Mouse (Mus musculus): ENCODE measurements around the gene Tada2a.

Tada2a gene

DNA sequence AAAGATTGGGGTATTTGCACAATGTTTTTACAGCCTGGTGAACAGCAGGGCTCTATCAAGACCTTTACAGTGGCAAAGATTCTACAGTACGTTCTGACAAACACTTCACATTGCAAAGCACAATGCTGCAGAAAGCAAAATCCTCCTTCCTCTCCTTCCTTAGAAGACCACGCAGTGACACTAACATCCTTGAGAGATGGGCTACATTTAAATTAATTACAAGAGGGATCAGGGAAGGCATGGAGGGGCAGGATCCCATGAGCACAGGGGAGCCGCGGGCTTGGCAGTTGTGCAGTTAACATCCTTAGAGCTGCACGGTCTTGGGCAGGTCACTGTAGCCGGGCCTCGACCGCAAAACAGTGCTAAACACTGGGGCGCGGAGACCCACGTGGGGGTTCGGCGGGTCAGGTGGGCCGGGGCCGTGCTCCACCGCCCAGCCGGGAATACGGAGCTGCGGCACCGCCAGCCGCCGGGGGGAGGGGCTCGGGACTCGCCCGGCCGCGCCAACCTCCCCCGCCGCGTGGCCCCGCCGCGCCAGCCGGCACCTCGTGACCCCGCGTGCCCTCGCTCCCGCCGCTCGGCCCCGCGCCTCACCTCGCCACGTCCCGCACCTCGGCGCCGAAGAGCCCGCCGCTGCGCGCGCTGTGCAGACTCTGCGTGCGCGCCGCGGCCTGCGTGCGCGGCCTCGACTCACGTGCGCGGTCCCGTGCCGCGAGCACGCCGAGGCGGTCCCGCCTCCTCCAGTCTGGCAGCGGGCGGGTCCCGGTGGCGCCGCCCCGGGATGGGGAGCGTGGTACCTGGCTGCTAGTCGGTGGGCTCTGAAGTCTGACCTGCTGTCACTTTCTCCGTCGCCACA lies at the start of gene Tada2a, which contains the start of gene Acaca:
Gene Tada2a (minus strand): TSS at position 658 of the 856 bp plus-strand sequence.
Gene Acaca (plus strand): TSS at position 730 of the 856 bp plus-strand sequence.
- DNase-seq (ENCODE audit: extremely low read depth, low read depth, low spot score), result no peak

DNA sequence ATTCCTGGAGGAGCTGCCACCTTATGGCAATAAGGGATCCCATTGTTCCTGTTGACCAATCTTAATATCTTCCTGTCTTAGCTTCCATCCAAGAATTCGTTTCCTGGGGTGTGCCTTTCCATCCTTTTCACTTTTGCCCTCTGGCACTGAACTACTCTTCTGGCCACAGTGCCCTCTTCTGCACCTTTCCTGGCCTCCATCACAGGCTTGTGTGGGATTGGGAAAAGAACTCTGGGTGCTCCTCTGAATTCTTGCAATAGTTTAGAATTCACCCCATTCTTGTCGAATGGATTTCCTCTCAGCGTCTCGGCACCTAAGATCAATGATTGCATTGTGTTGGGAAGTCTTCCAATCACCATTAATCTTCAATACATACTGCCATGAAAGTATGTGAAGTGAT lies 49.2 kb upstream of the Tada2a start:
- DNase-seq (ENCODE audit: extremely low read depth, low read depth, low spot score), result no peak

DNA sequence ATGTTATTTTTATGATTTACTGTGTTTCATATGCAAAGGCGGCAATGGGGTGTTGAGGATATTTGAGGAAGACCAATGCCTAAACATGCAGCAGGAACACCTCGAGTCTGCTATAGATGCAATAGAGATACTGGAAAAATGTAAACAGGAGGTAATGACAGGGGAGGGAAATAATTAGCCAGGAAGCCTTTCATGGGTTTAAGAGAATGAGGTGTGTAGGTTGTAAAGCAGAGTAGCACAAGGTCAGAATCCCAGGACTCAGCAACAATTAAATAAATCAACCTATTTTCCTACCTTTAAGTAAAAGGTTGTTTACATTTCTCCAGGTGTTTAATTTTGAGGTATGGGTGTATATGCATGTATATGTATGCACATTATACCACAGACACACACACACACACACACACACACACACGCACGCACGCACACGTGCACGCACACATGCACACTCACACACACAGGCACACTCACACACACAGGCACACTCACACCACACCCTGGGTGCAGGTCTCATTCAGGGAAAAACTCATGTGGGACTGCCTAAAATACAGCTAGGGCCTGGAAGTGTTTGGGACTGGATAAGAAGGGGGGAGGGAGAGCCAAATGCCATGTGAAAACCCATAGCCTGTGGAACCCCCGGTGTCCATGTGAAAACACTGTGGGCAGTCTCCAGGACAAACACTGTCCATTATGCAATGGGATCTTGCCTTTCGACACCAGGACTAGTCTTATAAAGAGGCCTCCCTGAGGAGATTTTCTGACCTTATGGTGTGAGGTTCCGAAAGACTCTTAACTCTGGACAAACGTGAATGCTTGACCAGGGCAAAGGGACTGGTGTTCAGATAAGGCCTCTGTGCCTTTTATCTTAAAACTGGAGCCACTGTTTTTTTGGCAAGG lies 43.4 kb upstream of the Tada2a start:
- DNase-seq (ENCODE audit: extremely low read depth, low read depth, low spot score), result no peak

DNA sequence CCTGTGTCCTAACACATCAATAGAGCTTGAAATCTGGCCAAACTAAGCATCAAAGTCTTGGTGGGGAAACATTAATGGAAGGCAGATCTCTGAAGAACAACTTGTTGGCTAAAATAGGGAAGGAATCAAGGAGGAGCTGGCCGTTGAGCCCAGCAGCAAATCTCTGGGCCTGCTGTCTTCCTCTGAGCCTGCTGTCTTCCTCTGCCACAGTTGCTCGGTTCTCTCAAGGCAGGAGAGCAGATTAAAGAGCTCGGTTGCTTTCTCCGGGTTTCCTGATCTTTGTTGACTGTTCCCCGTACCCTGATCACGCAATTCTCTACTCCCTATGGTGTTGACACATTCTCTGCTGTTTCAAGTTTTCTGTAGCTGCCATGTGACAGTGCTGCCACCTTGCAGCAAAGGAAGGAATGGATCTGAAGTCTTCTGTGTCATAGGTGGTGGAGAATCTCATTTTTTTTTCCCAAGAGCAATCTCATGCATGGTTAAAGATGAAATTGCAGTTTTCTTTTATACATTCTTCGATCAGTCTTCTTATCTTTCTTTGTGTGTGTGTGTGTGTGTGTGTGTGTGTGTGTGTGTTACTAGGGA lies 39.4 kb upstream of the Tada2a start:
- no peak for DNase-seq (ENCODE audit: extremely low read depth, low read depth, low spot score)

DNA sequence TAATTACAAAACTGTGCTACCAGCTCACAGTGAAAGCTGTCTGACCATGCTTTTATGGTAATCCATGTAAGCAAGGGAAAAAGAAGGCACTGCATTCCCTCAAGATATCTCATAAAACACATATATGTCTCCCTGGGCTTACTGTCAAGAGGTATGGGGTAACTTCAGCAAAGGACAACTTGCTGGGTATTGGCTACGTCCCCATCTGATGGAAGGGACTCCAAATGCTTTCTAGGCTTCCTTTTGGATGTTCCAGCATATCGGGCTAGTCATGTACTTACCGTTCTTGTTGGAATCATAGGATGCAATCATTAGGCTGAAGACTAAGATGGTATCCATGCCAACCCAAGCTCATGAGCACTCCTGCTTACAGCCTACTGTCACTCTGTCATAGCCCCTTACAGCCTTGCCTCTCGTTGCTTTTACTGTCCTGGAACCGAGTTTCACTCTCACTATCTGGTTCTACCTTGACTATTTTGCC lies 37.7 kb upstream of the Tada2a start, which contains the start of gene Gm11437:
Gene Gm11437 (minus strand): TSS at position 431 of the 481 bp plus-strand sequence.
- peak; percentile 97 for DNase-seq (ENCODE audit: extremely low read depth, low read depth, low spot score)

DNA sequence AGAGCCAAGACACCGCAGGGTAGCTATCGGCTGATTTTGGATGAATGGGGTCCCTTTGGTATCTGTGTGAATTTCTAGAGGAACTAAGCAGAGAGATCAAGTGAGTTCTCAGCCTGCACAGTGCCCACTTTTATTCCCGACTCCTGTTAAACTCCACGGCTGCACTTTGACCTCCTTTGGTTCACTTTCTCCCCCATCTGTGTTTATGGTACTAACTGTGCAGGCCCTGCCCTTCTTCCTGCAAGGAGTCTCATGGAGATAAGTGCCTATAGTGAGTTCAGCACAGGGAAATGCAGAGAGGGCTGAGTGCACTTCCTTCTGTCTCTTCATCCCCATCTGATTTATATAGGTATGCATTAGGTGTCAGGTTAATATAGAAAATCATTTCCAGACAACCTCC lies 35.2 kb upstream of the Tada2a start:
- no peak for DNase-seq (ENCODE audit: extremely low read depth, low read depth, low spot score)

DNA sequence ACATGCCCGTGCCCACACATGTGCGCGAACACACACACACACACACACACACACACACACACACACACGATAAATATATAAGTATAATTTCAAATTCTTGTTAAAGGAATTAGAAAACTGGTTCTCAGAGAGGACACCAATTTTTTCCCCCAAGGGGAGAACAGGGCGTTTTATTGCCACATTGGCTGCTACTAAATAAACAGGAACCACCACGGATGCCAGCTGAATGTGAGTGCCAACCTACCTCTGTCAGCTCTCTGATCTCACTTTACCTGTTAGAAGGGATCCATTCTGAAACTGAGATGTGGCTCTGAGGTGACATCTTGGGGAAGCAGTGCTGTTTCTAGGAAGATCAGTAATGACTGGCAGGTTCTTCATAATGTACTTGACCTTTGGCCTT lies 34.7 kb upstream of the Tada2a start:
- peak; percentile 84 for DNase-seq (ENCODE audit: extremely low read depth, low read depth, low spot score)

DNA sequence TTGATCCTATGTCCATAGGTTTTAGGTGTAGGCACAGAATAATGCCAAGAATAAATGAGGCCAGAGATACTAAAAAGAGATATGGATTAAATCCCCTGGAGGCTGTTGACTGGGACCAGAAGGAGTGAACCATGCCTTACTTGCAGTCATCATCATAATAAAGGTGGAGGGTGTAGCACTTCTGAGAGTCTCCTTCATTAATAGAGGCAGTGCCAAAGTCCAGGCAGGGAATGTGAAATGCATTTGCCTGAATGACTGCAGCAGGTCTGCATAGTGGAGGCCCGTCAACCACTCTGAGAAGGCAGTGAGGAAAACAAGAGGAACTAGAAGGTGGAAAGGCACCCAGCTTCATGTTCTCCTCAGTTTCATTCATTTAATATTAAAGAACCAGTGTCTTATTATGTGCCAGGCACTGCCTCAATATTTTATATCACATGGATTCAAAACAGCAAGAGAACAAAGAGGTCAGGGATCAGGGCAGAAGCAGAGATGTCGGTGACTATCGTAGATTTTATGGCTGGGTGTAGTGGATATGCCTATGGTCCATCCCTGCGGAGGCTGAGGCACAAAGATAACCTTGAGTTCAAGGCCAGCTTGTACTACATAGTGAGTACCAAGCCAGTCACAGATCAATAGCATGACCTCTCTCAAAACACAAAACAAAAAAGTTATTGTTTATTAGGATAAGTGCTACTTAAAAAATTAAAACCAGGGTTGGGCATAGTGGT lies 27.3 kb upstream of the Tada2a start:
- no peak for DNase-seq (ENCODE audit: extremely low read depth, low read depth, low spot score)

DNA sequence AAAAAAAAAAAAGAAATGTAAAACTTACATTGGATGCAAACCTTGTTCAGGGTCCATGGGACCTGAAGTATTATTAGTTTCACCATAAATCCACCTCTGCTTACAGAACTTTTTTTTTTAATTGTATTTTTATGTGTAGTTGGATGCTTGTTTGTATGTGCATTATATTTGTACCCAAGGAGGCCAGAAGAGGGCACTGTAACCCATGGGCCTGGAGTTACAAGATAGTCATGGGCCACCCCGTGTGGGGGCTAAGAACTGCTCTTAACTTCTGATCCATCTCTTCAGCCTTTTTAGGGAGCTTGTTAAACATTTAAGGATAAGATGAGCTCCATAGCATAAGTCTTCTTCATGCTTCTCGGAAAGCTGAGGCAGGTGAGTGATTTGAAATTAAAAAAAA lies 21.5 kb upstream of the Tada2a start:
- no peak for DNase-seq (ENCODE audit: extremely low read depth, low read depth, low spot score)

DNA sequence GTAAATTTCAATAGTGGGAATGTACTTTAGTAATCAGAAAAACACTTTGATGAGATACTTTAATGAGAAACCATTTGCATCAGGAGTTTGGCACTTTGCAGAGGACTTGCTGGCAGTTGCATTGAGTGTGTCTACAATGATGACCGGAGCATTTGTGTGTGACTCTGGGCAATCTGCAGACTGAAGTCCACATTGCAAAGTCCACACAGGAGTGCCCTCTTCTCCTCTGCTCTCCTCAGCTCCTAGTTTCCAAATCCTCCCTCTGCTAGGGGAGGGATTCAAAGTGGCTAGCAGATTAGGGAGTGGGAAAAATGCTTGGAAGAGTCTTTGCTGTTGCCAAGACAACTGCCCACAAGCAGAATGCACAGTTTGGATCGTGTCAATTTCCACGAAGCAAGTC lies 16.7 kb upstream of the Tada2a start:
- DNase-seq (ENCODE audit: extremely low read depth, low read depth, low spot score), result no peak

DNA sequence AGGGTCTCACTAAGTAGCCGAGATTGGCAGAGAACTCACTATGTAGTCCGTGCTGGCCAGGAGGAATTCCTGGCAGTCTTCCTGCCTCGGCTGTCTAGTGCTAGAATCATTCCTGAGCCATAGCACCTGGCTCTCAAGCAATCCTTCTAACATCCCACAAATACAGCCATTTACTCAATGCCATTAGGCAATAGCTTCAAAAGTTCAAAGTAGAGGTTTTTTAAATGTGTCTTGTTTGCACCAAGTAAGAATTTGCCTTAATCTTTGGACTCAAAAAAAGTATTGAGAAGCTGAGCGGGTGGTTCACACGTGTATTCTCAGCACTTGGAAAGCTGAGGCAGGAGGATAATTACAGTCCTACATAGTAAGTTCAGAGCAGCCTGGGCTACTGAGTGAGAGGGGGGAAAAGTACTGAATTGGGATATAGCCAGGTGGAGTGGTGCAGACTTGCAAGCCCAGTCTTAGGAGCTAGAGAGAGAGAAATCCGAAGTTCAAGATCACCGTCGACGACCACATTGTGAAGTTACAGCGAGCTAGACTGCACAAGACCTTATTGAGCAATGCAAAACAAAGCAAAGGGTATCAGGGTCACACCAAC lies 15.9 kb upstream of the Tada2a start:
- no peak for DNase-seq (ENCODE audit: extremely low read depth, low read depth, low spot score)

DNA sequence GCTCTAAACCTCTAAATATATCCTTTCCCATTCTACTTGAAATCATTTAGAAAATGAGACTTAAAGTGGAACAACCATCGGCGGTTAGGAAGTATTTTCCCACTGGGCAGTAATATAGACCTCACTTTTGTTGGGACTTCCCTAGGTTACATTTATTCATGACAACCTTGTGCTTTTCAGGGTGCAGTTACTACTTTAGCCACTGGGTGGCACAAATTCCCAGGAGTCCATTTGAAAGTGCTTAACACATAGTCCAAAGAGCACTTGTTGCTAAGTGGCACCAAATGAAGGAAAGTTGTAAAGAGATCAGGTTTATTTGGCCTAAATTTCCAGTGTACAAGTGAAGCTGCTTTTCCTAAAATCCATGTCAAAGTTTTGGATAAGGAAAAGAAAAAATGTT lies 12.4 kb upstream of the Tada2a start:
- no peak for DNase-seq (ENCODE audit: extremely low read depth, low read depth, low spot score)

DNA sequence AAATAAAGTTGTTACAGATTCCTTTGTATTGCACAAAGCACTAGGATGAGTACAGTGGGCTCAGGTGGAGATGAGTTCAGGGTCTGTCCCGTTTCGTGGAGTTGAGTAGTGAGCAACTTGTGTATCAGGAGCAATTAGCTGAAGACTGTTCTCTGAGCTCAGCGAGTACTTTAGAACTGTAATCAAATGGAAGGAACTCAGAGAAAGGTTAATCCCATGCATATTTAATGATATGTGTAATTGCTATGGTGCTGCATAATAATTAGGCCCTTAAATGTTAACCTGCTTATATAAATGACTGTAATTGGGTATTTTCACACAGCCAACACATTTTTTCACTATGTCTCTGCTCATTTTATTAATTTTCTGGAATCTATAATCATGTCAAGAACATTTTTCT lies 7.1 kb upstream of the Tada2a start:
- no peak for DNase-seq (ENCODE audit: extremely low read depth, low read depth, low spot score)

DNA sequence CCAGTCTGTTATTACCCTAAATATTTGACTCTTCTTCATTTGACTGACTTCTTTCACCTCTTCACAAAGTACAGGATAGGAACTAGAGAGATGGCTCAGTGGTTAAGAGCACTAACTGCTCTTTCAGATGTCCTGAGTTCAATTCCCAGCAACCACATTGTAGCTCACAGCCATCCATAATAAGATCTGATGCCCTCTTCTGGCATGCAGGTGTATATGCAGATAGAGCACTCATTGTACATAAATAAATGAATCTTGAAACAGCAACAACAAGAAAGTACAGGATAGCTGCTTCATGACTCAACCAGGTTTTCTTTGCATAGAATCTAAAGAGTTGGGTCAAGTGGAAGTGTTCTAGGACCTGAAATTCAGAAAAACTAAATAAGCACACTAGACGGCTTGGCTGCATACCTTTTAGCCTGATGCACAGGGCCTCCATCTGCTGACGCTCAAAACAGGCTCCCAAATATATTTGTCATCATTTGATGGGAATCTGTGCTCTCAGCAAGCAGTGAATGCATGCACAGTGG lies 5.0 kb upstream of the Tada2a start:
- DNase-seq (ENCODE audit: extremely low read depth, low read depth, low spot score), result no peak

DNA sequence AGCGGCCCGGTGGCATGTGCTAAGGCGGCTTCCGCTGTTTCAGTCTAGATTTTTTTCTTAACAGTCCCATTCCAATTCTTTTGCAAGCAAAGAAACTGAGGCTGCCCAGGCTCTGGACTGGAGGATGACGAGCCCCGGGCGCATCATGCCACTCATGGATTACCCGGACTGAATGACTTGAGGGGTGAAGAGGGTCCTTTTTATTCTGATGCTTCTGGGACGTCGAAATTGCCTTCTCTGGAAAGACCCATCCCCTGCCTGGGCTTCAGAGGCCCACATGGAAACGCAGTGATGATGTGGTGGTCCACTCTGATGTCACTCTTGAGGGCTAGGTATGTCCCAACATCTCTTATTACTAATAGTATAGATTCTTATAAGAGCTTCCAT lies 392 bp upstream of the Tada2a start:
- no peak for DNase-seq (ENCODE audit: extremely low read depth, low read depth, low spot score)

DNA sequence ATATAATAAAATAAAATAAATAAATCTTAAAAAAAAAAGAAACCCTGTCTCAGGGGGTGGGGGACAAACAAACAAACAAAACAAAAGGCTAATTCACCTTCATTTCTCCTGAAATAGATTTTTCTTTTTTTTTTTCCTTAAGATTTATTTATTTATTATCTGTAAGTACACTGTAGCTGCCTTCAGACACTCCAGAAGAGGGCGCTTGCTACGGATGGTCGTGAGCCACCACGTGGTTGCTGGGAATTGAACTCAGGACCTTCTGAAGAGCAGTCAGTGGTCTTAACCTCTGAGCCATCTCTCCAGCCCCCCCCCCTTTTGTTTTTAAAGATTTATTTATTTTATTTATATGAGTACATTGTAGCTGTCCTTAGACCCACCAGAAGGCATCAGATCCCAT lies 1.4 kb downstream of the Tada2a start:
- no peak for DNase-seq (ENCODE audit: extremely low read depth, low read depth, low spot score)

DNA sequence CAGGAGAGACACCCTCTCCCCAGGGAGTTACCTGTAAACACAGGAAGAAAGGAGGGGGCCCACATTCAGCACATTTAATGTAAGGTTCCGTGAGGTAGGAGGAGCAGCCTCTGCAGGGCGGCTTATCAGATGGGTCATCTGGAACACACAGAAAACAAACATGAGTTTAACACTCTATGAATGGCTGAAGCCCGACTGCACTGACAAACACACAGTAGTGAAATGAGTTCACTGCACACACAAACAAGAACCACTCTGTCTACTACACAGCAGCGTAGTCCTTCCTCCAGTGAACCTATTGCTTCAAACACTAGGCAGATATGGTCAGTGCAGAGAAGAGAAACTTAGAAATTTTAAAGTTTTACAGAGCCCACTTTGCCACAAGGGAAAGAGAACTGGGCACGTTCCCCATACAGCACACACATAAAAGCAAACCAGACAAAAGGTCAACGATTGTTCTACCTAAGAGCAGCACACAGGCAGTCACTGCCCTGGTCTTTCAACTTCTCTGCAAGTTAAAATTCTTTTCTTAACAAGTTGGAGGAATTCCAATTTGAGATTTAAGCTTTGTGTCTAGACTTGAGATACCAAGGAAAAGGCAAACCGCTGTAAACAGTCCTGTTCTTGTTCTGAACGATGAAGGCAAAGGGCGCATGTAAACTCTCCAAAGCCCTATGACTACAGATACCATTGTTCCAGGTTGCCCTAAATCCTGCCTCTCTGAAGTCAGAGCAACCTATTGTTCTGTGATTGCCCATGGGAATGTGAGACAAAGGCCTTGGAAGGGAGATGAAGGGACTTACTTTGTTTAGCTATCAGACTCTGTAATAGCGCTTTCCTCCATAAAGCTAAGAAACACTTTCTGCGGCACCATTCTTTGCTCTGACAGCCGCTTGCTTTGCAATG lies 8.1 kb downstream of the Tada2a start:
- DNase-seq (ENCODE audit: extremely low read depth, low read depth, low spot score), result no peak

DNA sequence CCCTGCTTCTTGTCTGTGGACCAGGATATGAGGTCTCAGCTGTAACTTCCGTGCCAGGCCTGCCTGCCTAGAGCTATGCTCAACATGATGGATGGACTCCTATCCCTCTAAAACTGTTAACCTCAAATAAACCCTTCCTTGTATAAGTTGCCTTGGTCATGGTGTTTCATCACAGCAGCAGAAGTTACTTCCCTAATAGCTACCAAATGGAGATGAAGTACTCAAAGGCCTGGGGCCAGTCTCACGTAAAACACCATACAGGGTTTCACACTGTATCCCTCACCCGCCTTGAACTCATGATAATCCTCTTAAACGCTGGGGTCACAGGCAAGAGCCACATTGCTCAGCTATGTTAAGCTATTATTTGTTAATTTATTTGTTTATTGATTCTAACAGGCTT lies 12.0 kb downstream of the Tada2a start:
- no peak for DNase-seq (ENCODE audit: extremely low read depth, low read depth, low spot score)

DNA sequence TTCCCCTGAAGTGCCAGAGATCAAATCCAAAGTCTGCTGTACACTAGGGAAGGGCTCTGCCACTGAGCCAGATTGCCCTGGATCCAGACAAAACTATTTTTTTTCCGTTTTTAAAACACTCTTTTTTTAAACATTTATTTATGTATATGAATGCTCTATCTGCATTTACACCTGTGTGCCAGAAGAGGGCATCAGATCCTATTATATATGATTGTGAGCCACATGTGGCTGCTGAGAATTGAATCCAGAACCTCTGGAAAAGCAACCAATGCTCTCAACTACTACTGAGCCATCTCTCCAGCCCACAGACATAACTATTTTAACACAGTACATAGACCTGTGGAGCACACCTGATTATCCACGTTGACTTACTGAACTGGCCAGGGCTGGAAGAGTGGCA lies 13.2 kb downstream of the Tada2a start:
- no peak for DNase-seq (ENCODE audit: extremely low read depth, low read depth, low spot score)

Data from fat pad, adult 2 months (tissue).